Mouse (Mus musculus) forebrain, postnatal 0 days (tissue): Measurements from ENCODE around the gene Fars2. TPM values are rescaled to one million over a fixed set of nuclear protein-coding genes. Genes with fewer than 3 reads are reported as not detected.

Source experiments
- ATAC-seq: fragments of 200-750 bp; cut with Nextera tagmentation; 2 replicates; pipeline ENCODE4 v1.8.0; 2017; ENCODE audit warnings: mild to moderate bottlenecking, moderate library complexity
- DNase-seq: peaks from one replicate; pipeline ENCODE4 v3.0.0-alpha.2; 2015
- H3K27ac ChIP-seq: fragments of 300-500 bp; sonication (generic); 2 replicates; pipeline ENCODE4 v1.5.1; 2014; ENCODE audit warnings: low read depth, mild to moderate bottlenecking, antibody characterized with exemption, low read length, moderate library complexity, mixed read lengths
- H3K27me3 ChIP-seq: fragments of 300-500 bp; sonication (generic); 2 replicates; pipeline ENCODE4 v1.6.1; 2014; ENCODE audit warnings: mild to moderate bottlenecking, low read length, mixed read lengths; ENCODE audit not compliant: insufficient read depth
- H3K36me3 ChIP-seq: fragments of 300-500 bp; sonication (generic); 2 replicates; pipeline ENCODE4 v1.6.1; 2014; ENCODE audit warnings: mild to moderate bottlenecking, moderate library complexity; ENCODE audit not compliant: insufficient read depth
- H3K4me1 ChIP-seq: fragments of 300-500 bp; sonication (generic); 2 replicates; pipeline ENCODE4 v1.6.1; 2014; ENCODE audit warnings: antibody characterized with exemption; ENCODE audit not compliant: insufficient read depth
- H3K4me2 ChIP-seq: fragments of 300-500 bp; sonication (generic); 2 replicates; pipeline ENCODE4 v1.6.1; 2014; ENCODE audit warnings: low read depth, mild to moderate bottlenecking, moderate library complexity
- H3K4me3 ChIP-seq: fragments of 300-500 bp; sonication (generic); 2 replicates; pipeline ENCODE4 v1.5.1; 2014; ENCODE audit warnings: low read depth, low read length, mixed read lengths
- H3K9ac ChIP-seq: fragments of 300-500 bp; sonication (generic); 2 replicates; pipeline ENCODE4 v1.6.1; 2014; ENCODE audit warnings: mild to moderate bottlenecking
- H3K9me3 ChIP-seq: fragments of 300-500 bp; sonication (generic); 2 replicates; pipeline ENCODE4 v1.6.1; 2016; ENCODE audit warnings: low read length
- CTCF ChIP-seq: sonication (generic); IDR thresholded peaks from 2 replicates; pipeline ENCODE4 v1.5.1; 2016; ENCODE audit warnings: antibody characterized with exemption, control low read depth, low read depth
- WGBS: fragments of 180-500 bp; shearing (Covaris S2); extraction: QIAGEN DNeasy Blood & Tissue Kit; methylation state at CpG from one replicate; pipeline ENCODE4 v1.1.7; 2014; 5-methylcytosine and 5-hydroxymethylcytosine counted together
- polyA plus RNA-seq: library from polyadenylated mRNA; unstranded; fragments of >200 nt; fragmentation: Nextera tagmentation; extraction: Ambion mirVana; gene quantifications from 2 replicates; pipeline ENCODE4 v1.2.1, GENCODE M21; 2015
- total RNA-seq: library from RNA; depleted of rRNA; stranded (reverse); fragments of >200 nt; gene quantifications from 2 replicates; pipeline ENCODE4 v1.2.3, GENCODE M21; 2014

The Fars2 gene
- total and polyA plus RNA-seq, 2 experiments from 2014 or later = 29.9 to 35.5 TPM

DNA sequence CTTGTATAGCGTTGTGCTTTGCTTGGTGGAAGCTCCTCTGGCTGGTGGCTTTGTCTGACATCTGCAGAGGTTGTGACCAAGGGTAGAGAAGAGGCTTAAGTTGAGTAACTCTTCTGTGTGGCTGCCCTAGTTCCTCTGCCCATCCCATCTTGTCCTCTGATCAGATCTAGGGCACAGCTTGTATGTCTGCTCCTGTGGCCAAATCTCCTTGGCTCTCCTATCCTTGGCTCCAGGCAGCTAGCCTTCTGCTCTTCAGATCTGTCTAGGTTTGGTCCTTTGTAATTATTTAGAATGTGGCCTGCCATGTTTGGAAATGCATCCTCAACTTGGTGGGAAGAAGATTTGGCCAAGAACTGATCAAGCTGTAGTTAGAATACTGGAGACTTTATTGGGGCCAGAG, 150.2 kb downstream of the Fars2 start:
- Histone ChIP-seq H3K9me3 (no peaks in the 10 kb centered on the region), H3K36me3 (no peaks in the 10 kb centered on the region), H3K4me1 (peaks cover 7% of the 10 kb centered on the region; the same call in 1 of the 2 replicates), H3K27ac (no peak overlapping the region), H3K9ac (no peak overlapping the region), H3K4me3 (no peak overlapping the region), H3K27me3 (no peaks in the 10 kb centered on the region), H3K4me2 (no peak overlapping the region)
- no peak for ATAC-seq
- DNase-seq = no peak
- 97% methylated on average over 1 of the region's 1 CpGs for WGBS
- no peak for TF ChIP-seq CTCF

DNA sequence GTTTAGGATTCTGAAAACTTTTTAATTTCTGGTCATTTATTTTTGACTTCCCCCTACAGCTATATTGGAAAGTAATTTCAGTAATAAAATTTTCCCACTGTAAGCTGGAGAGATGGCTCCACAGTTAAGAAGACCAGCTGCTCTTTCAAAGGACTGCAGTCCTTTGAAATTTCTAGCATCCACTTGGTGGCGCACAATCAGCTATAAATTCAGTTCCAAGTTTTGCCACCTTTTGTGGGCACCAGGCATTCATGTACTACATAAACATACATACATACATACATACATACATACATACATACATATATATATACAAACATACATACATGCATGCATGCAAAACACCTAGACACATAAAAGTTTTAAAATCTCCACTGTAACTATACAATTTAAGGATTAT, 153.7 kb downstream of the Fars2 start:
- H3K9me3 ChIP-seq = no peaks in the 10 kb centered on the region
- 67% methylated on average over 1 of the region's 1 CpGs for WGBS
- H3K4me2 ChIP-seq = no peak overlapping the region
- no peak overlapping the region for H3K27ac ChIP-seq
- DNase-seq (no peak), ATAC-seq (no peak)
- no peaks in the 10 kb centered on the region for H3K36me3 ChIP-seq
- TF ChIP-seq CTCF = peak; percentile 33
- H3K9ac ChIP-seq = no peak overlapping the region
- H3K4me3 ChIP-seq = no peak overlapping the region
- no peaks in the 10 kb centered on the region for H3K4me1 ChIP-seq
- H3K27me3 ChIP-seq = no peaks in the 10 kb centered on the region

DNA sequence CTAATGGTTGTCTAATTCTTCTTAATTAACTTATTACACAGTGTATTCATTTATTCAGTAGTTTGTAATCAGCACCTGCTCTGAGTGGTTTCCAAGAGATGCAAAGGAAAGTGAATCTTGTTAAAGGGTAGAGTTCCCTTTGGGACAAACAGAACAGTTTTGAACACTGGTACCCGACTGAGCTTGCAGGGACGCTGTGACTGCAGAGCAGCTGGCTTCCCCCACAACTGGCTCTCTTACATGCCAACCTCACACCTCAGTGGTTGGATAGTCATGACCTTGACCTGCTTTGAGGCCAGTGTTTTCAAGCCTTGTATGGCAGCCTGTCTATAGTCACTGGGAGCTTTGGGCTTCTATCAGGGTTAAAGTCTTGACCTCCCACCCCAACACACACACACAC, 156.3 kb downstream of the Fars2 start:
- Histone ChIP-seq H3K4me3 (no peak overlapping the region), H3K27me3 (no peaks in the 10 kb centered on the region), H3K4me1 (no peaks in the 10 kb centered on the region), H3K36me3 (no peaks in the 10 kb centered on the region), H3K9me3 (no peaks in the 10 kb centered on the region), H3K4me2 (no peak overlapping the region), H3K27ac (no peak overlapping the region), H3K9ac (no peak overlapping the region)
- 54% methylated on average over 2 of the region's 2 CpGs for WGBS
- TF ChIP-seq CTCF = no peak
- ATAC-seq (no peak), DNase-seq (no peak)

GRCm38 (mm10) chr13:36276194-36276593, 159.0 kb downstream of the Fars2 start:
- Histone ChIP-seq H3K4me1 (no peaks in the 10 kb centered on the region), H3K36me3 (no peaks in the 10 kb centered on the region), H3K27me3 (no peaks in the 10 kb centered on the region), H3K9me3 (no peaks in the 10 kb centered on the region), H3K4me2 (no peak overlapping the region), H3K4me3 (no peak overlapping the region), H3K9ac (no peak overlapping the region), H3K27ac (no peak overlapping the region)
- ATAC-seq (no peak), DNase-seq (no peak)
- no peak for TF ChIP-seq CTCF
- 92% methylated on average over 2 of the region's 2 CpGs for WGBS

DNA sequence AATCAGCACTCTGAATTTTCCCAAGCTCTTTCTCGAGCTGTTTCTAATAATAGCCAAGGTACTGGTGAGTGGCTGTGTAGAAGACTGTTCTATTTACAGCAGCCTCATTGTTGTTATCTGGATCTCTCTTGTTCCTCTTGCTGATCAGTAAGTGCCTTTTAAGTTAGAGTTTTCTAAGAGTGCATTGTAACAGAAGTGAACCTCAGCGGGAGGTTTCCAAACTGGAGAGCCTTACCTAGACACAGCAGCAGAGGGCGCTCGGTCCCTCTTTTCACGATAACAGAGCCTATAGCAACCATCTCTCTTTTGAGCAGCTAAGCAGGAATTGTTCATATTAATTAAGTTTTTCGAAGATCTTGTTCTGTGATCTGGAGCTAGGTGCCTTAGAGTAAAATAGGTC, 164.8 kb downstream of the Fars2 start:
- peak; percentile 92 for DNase-seq
- TF ChIP-seq CTCF = peak; percentile 92
- no peaks in the 10 kb centered on the region for H3K9me3 ChIP-seq
- ATAC-seq = peak; percentile 75
- H3K36me3 ChIP-seq = no peaks in the 10 kb centered on the region
- WGBS = 2% methylated on average over 6 of the region's 6 CpGs
- H3K27ac ChIP-seq = no peak overlapping the region; the same call in 1 of the 2 replicates
- H3K9ac ChIP-seq = no peak overlapping the region
- no peak overlapping the region for H3K4me3 ChIP-seq
- H3K4me1 ChIP-seq = peaks cover 11% of the 10 kb centered on the region; the same call in 1 of the 2 replicates
- no peak overlapping the region for H3K4me2 ChIP-seq
- H3K27me3 ChIP-seq = no peaks in the 10 kb centered on the region

- Histone ChIP-seq H3K9ac (peak overlapping the region; percentile 31; the same call in 1 of the 2 replicates), H3K9me3 (no peaks in the 10 kb centered on the region), H3K4me1 (peaks cover 11% of the 10 kb centered on the region; the same call in 1 of the 2 replicates), H3K4me3 (no peak overlapping the region), H3K27me3 (no peaks in the 10 kb centered on the region), H3K36me3 (no peaks in the 10 kb centered on the region), H3K27ac (peak overlapping the region; percentile 57), H3K4me2 (0 out of 2 replicates have a peak overlapping the region, but pooled peaks have one; percentile 0)
- TF ChIP-seq CTCF = no peak
- peak; percentile 86 for ATAC-seq
- 13% methylated on average over 7 of the region's 7 CpGs for WGBS
- DNase-seq = peak; percentile 75
Measured at GRCm38 (mm10) chr13:36282785-36283544, 165.8 kb downstream of the Fars2 start.

DNA sequence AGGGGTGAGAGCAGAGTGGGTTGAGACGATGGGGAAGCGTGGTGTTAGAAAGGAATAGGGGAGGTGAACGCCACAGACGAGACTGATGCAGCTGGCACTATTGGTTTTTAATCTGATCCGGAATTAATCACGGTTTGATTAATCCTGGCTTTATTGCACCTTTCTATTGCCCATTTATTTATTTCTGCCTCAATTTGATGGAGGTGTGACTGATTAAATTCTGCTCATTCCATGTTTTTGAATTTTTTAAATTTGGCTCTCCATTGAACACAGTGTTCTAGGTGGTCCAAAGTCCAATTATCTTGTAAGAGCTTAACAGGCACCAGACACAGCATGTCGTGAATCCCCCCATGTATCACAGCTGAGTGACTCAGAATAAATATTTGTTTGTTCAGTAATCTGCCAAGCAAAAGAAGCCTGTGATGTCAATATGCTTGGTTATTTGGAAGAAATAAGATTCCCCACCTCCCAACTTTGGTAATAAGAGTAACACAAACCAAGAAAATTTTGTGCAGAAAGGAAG, 166.4 kb downstream of the Fars2 start:
- no peak overlapping the region for H3K4me3 ChIP-seq
- peak overlapping the region; percentile 57 for H3K27ac ChIP-seq
- no peak for TF ChIP-seq CTCF
- DNase-seq (no peak), ATAC-seq (peak; percentile 54)
- no peak overlapping the region for H3K4me2 ChIP-seq
- no peak overlapping the region for H3K9ac ChIP-seq
- WGBS = 13% methylated on average over 7 of the region's 7 CpGs
- H3K9me3 ChIP-seq = no peaks in the 10 kb centered on the region
- H3K36me3 ChIP-seq = no peaks in the 10 kb centered on the region
- no peaks in the 10 kb centered on the region for H3K27me3 ChIP-seq
- H3K4me1 ChIP-seq = peaks cover 11% of the 10 kb centered on the region; the same call in 1 of the 2 replicates
